Mouse (Mus musculus) MEL (cell line): ENCODE results near the gene Smarcc2.

ENCODE experiments used
- CTCF ChIP-seq, 3 experiments: IDR thresholded peaks in 2 of 3; conservative IDR thresholded peaks in 1 of 3; 2 replicates each; pipeline ENCODE4 v1.5.1; 2011 to 2012; ENCODE audit warnings: low read length in 3 of 3, low read depth in 2 of 3, mild to moderate bottlenecking in 2 of 3, improper control_type of control experiment in 1 of 3, inconsistent platforms in 1 of 3, mixed read lengths in 1 of 3, moderate library complexity in 1 of 3; ENCODE audit not compliant: control insufficient read depth in 1 of 3, insufficient read depth in 1 of 3, poor library complexity in 1 of 3, severe bottlenecking in 1 of 3
- EP300 ChIP-seq, 2 experiments: IDR thresholded peaks; 2 replicates each; pipeline ENCODE4 v1.6.1; 2011; ENCODE audit warnings: improper control_type of control experiment in 2 of 2, low read length in 2 of 2, low read depth in 1 of 2, mild to moderate bottlenecking in 1 of 2
- ETS1 ChIP-seq: IDR thresholded peaks from 2 replicates; pipeline ENCODE4 v1.6.1; 2012; ENCODE audit warnings: low read depth, mild to moderate bottlenecking, inconsistent platforms, low read length, improper control_type of control experiment, moderate library complexity
- GABPA ChIP-seq: IDR thresholded peaks from 2 replicates; pipeline ENCODE4 v1.6.1; 2012; ENCODE audit warnings: low read depth, mild to moderate bottlenecking, inconsistent platforms, low read length, improper control_type of control experiment, moderate library complexity
- MEF2A ChIP-seq: IDR thresholded peaks from 2 replicates; pipeline ENCODE4 v1.6.1; 2014; ENCODE audit warnings: low read depth, mild to moderate bottlenecking, inconsistent platforms, low read length, improper control_type of control experiment; ENCODE audit not compliant: poor library complexity, insufficient replicate concordance, severe bottlenecking; ENCODE audit errors: extremely low read depth
- MYB ChIP-seq: IDR thresholded peaks from 2 replicates; pipeline ENCODE4 v1.6.1; 2011; ENCODE audit warnings: mild to moderate bottlenecking, low read depth, low read length, improper control_type of control experiment
- POLR2A ChIP-seq, 2 experiments: IDR thresholded peaks; 2 replicates each; pipeline ENCODE4 v1.6.1; 2011 to 2012; ENCODE audit warnings: low read length in 2 of 2, mild to moderate bottlenecking in 2 of 2, control low read depth in 1 of 2, improper control_type of control experiment in 1 of 2, low read depth in 1 of 2, moderate library complexity in 1 of 2; ENCODE audit not compliant: control insufficient read depth in 1 of 2, insufficient read depth in 1 of 2, poor library complexity in 1 of 2
- RCOR1 ChIP-seq: IDR thresholded peaks from 2 replicates; pipeline ENCODE4 v1.6.1; 2012; ENCODE audit warnings: low read depth, mild to moderate bottlenecking, inconsistent platforms, low read length, improper control_type of control experiment
- TBP ChIP-seq: IDR thresholded peaks from 2 replicates; pipeline ENCODE4 v1.8.0; 2011; ENCODE audit warnings: low read depth, low read length, improper control_type of control experiment

DNA sequence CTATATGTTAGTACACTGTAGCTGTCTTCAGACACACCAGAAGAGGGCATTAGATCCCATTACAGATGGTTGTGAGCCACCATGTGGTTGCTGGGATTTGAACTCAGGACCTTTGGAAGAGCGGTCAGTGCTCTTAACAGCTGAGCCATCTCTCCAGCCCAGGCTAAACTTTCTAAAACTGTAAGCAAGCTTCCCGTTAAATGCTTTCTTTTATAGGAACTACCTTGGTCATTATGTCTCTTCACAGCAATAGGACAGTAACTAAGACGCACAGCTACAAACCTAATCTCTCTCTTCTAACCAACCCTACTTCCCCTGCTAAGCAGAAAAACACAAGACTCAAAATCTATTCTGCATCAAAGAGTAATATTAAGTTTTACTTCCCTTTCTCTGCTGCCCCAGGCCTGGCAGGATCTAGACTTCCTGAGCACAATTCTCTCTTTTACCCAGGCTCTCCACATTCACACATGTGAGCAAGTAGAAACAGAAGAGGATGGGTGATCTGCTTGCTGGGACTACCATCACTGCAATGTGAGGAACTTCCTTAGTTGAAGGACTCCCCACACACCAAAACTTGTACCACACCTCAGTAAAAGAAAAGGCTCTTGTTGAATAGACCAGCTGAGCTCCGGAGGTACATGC is 76.7 kb downstream of the Smarcc2 start:
- TF ChIP-seq RCOR1: no peak
- TF ChIP-seq TBP: peak; percentile 74
- TF ChIP-seq POLR2A (IDR thresholded peaks at IDR 0.05; ENCODE audit: control insufficient read depth in 1 of 2, insufficient read depth in 1 of 2, low read depth in 1 of 2, low read length in 2 of 2, poor library complexity in 1 of 2): no peak
- TF ChIP-seq MEF2A: no peak
- TF ChIP-seq CTCF (IDR thresholded peaks at IDR 0.05 in 2 of 3, conservative IDR thresholded peaks at IDR 0.05 in 1 of 3; ENCODE audit: control insufficient read depth in 1 of 3, insufficient read depth in 1 of 3, low read depth in 2 of 3, low read length in 3 of 3, poor library complexity in 1 of 3, severe bottlenecking in 1 of 3): no peak
- peak in 1 of 2 experiments; percentile 19; a peak in 1 of 4 replicates for TF ChIP-seq EP300 (IDR thresholded peaks at IDR 0.05; ENCODE audit: low read depth in 1 of 2, low read length in 2 of 2)
- TF ChIP-seq MYB: no peak
- no peak for TF ChIP-seq GABPA
- no peak for TF ChIP-seq ETS1
